Mouse (Mus musculus) embryonic facial prominence, embryonic 14.5 days (tissue): Measurements from ENCODE around the gene Podn. TPM values are rescaled to one million over a fixed set of nuclear protein-coding genes. Genes with fewer than 3 reads are reported as not detected.

ENCODE experiments used
- ATAC-seq: fragments of 200-750 bp; cut with Nextera tagmentation; 2 replicates; pipeline ENCODE4 v1.8.0; 2017; ENCODE audit warnings: low read depth, moderate number of reproducible peaks, moderate TSS enrichment
- DNase-seq: peaks from one replicate; pipeline ENCODE4 v3.0.0-alpha.2; 2015; ENCODE audit warnings: low spot score
- H3K27ac ChIP-seq: fragments of 300-500 bp; sonication (generic); replicated peaks from 2 replicates; pipeline ENCODE4 v1.5.1; 2014; ENCODE audit warnings: low read depth, mild to moderate bottlenecking, low read length, moderate library complexity
- H3K27me3 ChIP-seq: fragments of 300-500 bp; sonication (generic); replicated peaks from 2 replicates; pipeline ENCODE4 v1.6.1; 2014; ENCODE audit warnings: low read length; ENCODE audit not compliant: control insufficient read depth, insufficient read depth
- H3K36me3 ChIP-seq: fragments of 300-500 bp; sonication (generic); 2 replicates; pipeline ENCODE4 v1.6.1; 2014; ENCODE audit warnings: low read length, mixed read lengths; ENCODE audit not compliant: control insufficient read depth, insufficient read depth
- H3K4me1 ChIP-seq: fragments of 300-500 bp; sonication (generic); 2 replicates; pipeline ENCODE4 v1.6.1; 2014; ENCODE audit warnings: antibody characterized with exemption, low read length; ENCODE audit not compliant: control insufficient read depth, insufficient read depth
- H3K4me2 ChIP-seq: fragments of 300-500 bp; sonication (generic); 2 replicates; pipeline ENCODE4 v1.6.1; 2014; ENCODE audit warnings: low read depth, mild to moderate bottlenecking, low read length, moderate library complexity, mixed read lengths
- H3K4me3 ChIP-seq: fragments of 300-500 bp; sonication (generic); 2 replicates; pipeline ENCODE4 v1.5.1; 2014; ENCODE audit warnings: low read depth, mild to moderate bottlenecking, low read length
- H3K9ac ChIP-seq: fragments of 300-500 bp; sonication (generic); 2 replicates; pipeline ENCODE4 v1.6.1; 2014; ENCODE audit warnings: low read depth, mild to moderate bottlenecking, low read length, moderate library complexity, mixed read lengths
- H3K9me3 ChIP-seq: fragments of 300-500 bp; sonication (generic); 2 replicates; pipeline ENCODE4 v1.6.1; 2016; ENCODE audit warnings: low read length; ENCODE audit not compliant: control insufficient read depth
- WGBS: fragments of 180-500 bp; shearing (Covaris S2); extraction: QIAGEN DNeasy Blood & Tissue Kit; methylation state at CpG from one replicate; pipeline ENCODE4 v1.1.7; 2014; 5-methylcytosine and 5-hydroxymethylcytosine counted together
- polyA plus RNA-seq: library from polyadenylated mRNA; unstranded; fragments of >200 nt; fragmentation: Nextera tagmentation; extraction: Ambion mirVana; gene quantifications from 2 replicates; pipeline ENCODE4 v1.2.1, GENCODE M21; 2014

Gene Podn
- polyA plus RNA-seq, 1 experiment from 2014 or later: 5.5 TPM

DNA sequence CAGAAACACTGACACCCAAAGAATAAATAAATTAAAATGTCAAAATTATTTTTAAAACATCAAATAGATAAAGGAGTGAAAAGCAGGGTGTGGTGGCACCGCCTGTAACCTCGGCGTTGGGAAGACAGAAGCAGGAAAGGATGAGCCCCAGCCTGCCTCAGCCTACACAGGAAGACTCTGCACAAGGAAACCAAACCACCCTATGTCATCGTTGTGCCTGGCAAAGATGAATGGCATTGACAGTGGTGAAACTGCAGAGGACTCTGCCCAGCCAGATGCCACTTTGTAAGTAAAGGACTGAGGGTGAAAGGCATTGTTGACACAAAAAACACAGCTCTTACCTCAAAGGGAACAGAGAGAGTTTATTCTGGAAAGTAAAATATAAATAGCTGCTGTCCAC, 30.0 kb upstream of the Podn start:
- H3K4me1 ChIP-seq: no peaks in the 10 kb centered on the region
- no peak overlapping the region for H3K27ac ChIP-seq
- 85% methylated on average over 4 of the region's 4 CpGs for WGBS
- H3K36me3 ChIP-seq: no peaks in the 10 kb centered on the region
- DNase-seq: no peak
- H3K4me2 ChIP-seq: no peak overlapping the region
- no peaks in the 10 kb centered on the region for H3K27me3 ChIP-seq
- no peak for ATAC-seq
- H3K4me3 ChIP-seq: no peak overlapping the region
- no peak overlapping the region for H3K9ac ChIP-seq
- H3K9me3 ChIP-seq: no peaks in the 10 kb centered on the region

DNA sequence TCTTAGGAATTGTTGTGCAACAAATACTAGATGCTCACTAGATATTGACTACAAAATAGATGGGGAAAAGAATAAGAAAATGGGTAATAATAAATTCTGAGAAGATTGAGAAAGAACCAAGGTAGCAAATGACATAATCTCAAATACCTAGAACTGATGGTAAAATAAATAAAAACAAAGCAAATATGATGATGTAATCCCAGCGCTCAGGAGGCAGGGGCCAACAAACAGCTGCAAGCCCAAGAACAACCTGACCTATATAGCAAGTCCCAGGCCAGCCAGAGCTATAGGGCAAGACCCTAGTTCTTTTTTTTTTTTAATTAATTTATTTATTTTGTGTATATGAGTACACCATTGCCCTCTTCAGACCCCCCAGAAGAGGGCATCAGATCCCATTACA, 27.9 kb upstream of the Podn start:
- no peak for ATAC-seq
- WGBS: 89% methylated on average over 1 of the region's 1 CpGs

DNA sequence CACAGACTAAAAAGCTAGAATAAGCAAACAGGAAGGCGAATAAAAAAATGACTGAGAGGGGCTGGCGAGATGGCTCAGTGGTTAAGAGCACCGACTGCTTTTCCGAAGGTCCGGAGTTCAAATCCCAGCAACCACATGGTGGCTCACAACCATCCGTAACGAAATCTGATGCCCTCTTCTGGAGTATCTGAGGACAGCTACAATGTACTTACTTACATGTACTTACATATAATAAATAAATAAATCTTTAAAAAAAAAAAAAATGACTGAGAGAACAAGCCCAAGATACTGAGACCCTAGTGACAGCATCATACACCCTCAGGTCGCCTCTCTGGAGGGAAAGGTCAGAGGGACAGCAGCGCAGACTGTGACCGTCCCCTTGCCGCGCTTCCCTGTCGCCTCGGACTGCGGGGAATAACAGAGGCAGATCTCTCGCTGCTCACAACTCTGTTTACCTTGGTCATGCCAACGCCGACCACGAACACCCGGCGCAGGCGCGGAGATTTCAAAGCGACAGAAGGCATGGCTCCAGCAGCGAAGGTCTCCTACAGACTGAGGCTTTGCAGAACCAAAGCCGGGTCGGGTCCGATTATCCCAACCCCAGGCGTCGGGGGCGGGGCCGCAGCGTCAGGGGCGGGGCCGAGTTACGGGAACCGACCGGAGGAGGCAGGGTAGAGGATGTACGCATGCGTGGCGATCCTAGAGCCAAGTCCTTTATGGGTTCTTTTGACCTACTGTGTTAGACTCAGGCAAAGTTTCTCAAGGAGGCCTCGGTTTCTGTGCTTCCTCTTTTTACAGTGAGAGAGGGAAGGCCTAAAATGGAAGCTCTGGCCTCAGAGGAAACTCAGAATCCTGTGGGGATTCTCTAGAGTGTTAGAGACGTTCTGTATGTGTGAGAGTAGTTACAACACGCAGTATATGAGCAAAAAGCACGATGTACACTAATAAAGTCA, 22.0 kb upstream of the Podn start:
- 12% methylated on average over 43 of the region's 45 CpGs for WGBS
- Histone ChIP-seq H3K27me3 (no peaks in the 10 kb centered on the region), H3K27ac (peak overlapping the region; percentile 78), H3K4me2 (peak overlapping the region; percentile 66), H3K4me1 (no peaks in the 10 kb centered on the region), H3K36me3 (no peaks in the 10 kb centered on the region), H3K9me3 (no peaks in the 10 kb centered on the region), H3K9ac (peak overlapping the region; percentile 74), H3K4me3 (peak overlapping the region; percentile 67)
- DNase-seq (peak; percentile 95), ATAC-seq (peak; percentile 96)

More for the DNA sequence above, 27.9 kb upstream of the Podn start:
- DNase-seq: no peak
- Histone ChIP-seq H3K27ac (no peak overlapping the region), H3K4me3 (no peak overlapping the region), H3K27me3 (no peaks in the 10 kb centered on the region), H3K9me3 (no peaks in the 10 kb centered on the region), H3K4me2 (no peak overlapping the region), H3K4me1 (no peaks in the 10 kb centered on the region), H3K9ac (no peak overlapping the region), H3K36me3 (no peaks in the 10 kb centered on the region)

DNA sequence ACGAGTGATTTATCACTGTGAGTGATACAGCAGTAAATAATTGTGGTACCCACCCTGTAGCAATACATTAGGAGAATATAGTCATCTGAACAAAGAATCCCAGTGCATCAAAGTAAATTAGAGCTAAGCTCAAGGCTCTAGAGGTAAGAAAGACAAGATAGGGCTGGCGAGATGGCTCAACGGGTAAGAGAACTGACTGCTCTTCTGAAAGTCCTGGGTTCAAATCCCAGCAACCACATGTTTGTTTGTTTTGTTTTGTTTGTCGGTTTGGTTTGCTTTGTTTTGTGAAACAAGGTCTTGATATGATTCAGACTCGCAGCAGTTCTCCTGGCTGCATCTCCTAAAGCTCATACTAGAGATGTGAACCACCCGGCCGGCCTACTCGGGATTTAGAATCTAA, 21.2 kb upstream of the Podn start:
- DNase-seq (no peak), ATAC-seq (no peak)
- Histone ChIP-seq H3K27me3 (no peaks in the 10 kb centered on the region), H3K4me1 (no peaks in the 10 kb centered on the region), H3K9ac (no peak overlapping the region), H3K27ac (no peak overlapping the region), H3K36me3 (no peaks in the 10 kb centered on the region), H3K4me2 (no peak overlapping the region), H3K4me3 (no peak overlapping the region), H3K9me3 (no peaks in the 10 kb centered on the region)
- 92% methylated on average over 8 of the region's 8 CpGs for WGBS

DNA sequence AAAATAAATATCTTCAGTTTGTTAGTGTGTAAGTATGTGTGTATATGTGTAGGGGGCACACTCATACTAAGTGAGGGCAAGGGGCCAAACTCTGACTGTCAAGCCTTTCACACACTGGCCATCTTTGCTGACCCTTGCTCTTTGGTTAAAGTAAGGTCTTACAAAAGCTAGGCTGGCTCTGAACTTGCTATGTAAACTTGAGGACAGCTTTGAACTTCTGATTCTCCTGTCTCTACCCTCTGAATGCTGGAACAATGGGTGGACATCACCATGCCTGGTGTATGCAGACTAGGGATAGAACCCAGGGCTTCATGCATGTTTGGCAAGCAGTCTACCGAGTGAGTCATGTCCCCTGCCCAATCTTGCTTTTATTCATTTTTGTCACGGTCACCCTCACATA, 20.2 kb upstream of the Podn start:
- 0 out of 2 replicates have a peak, but pooled peaks cover 6% of the 10 kb centered on the region for H3K36me3 ChIP-seq
- no peaks in the 10 kb centered on the region for H3K27me3 ChIP-seq
- no peak overlapping the region for H3K4me2 ChIP-seq
- ATAC-seq: no peak
- H3K9ac ChIP-seq: no peak overlapping the region
- DNase-seq: no peak
- no peak overlapping the region for H3K4me3 ChIP-seq
- H3K9me3 ChIP-seq: no peaks in the 10 kb centered on the region
- no peaks in the 10 kb centered on the region for H3K4me1 ChIP-seq
- WGBS: 81% methylated on average over 2 of the region's 2 CpGs
- H3K27ac ChIP-seq: no peak overlapping the region

DNA sequence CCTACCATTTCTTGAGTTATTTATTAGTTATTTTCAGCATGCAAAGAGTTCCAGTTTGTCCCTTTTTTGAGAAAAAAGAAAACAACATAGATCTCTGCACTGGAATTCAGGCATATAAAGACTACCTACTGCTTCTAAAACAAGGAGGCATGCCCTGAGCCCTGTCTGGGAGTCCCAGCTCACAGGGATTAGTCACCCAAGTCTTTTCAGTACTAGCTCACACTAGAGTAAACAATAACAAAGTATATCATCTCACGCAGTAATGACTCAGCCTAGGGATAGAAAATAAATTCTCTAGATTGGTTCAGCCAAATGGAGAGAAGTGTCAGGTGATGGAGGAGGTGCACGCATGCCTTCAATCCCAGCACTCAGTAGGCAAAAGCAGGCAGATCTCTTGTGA, 14.5 kb upstream of the Podn start:
- 0 out of 2 replicates have a peak, but pooled peaks cover 6% of the 10 kb centered on the region for H3K36me3 ChIP-seq
- H3K9ac ChIP-seq: no peak overlapping the region
- no peak for ATAC-seq
- 84% methylated on average over 2 of the region's 2 CpGs for WGBS
- H3K4me3 ChIP-seq: no peak overlapping the region
- no peak overlapping the region for H3K4me2 ChIP-seq
- DNase-seq: no peak
- H3K27me3 ChIP-seq: no peaks in the 10 kb centered on the region
- no peaks in the 10 kb centered on the region for H3K4me1 ChIP-seq
- H3K27ac ChIP-seq: no peak overlapping the region
- no peaks in the 10 kb centered on the region for H3K9me3 ChIP-seq

DNA sequence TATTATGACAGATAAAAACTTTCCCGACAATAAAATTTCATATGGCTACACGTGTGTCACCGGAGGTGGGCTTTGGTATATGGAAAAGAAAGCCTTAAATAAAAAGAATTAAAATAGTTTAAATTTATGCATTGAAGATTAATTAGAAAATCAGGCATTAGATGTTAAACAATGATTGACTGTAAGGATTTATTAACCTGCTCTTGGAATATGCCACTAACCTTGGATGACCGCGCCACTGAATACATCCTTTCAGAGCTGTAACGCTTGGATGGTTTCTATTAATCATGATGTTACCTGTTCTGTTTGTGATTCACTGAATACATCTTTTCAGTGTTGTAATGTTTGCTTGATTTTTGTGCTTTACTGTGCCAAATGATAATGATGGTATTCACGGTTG, 13.5 kb upstream of the Podn start:
- ATAC-seq: no peak
- Histone ChIP-seq H3K4me1 (no peaks in the 10 kb centered on the region), H3K27ac (no peak overlapping the region), H3K27me3 (no peaks in the 10 kb centered on the region), H3K4me3 (no peak overlapping the region), H3K36me3 (0 out of 2 replicates have a peak, but pooled peaks cover 10% of the 10 kb centered on the region), H3K4me2 (no peak overlapping the region), H3K9me3 (no peaks in the 10 kb centered on the region), H3K9ac (no peak overlapping the region)
- no peak for DNase-seq
- WGBS: 93% methylated on average over 7 of the region's 7 CpGs

DNA sequence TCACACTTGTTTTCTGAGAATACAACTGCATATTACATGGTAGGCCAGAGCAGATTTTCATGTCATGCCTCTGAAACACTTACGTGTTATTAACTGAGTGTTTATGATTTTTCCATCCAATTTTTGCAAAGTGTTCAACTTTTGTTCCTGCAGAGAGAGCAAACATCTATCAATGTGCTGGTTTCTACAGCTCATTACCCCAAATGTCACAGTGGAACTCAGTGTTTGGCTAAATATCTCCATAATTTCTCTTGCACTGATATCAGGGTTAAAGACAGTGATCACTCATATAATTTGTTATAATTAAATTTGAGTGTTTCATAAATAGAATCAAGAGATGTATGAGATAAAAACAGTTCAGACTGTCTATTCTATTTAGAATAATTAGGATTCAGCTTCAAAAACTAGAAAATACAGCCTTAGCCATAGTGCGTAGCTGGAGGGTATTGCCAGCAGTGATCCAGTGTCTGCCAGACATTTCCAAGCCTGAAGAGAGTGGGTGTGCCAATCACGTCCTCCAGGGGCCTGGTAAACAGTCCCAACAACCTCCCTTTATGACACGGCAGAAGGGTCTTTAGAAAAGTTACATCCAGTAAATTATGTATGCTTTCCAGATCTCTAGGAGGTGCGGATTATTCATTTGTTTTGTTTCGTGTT, 3.4 kb downstream of the Podn start:
- no peaks in the 10 kb centered on the region for H3K4me1 ChIP-seq
- no peak overlapping the region for H3K27ac ChIP-seq
- no peak overlapping the region for H3K9ac ChIP-seq
- DNase-seq (no peak), ATAC-seq (no peak)
- WGBS: 80% methylated on average over 6 of the region's 6 CpGs
- no peak overlapping the region for H3K4me2 ChIP-seq
- H3K27me3 ChIP-seq: no peaks in the 10 kb centered on the region
- 0 out of 2 replicates have a peak, but pooled peaks cover 9% of the 10 kb centered on the region for H3K36me3 ChIP-seq
- 0 out of 2 replicates have a peak, but pooled peaks cover 5% of the 10 kb centered on the region for H3K9me3 ChIP-seq
- no peak overlapping the region for H3K4me3 ChIP-seq
